Mouse (Mus musculus): ENCODE data around the gene Uevld.
A peak's percentile ranks its signal among the peaks of the same experiment; 100 is the strongest.
"Not testable (repeated sequence)": the region's sequence is repeated elsewhere in the genome, so short reads cannot be mapped to it uniquely, and the experiment has no call there.

Gene Uevld

DNA sequence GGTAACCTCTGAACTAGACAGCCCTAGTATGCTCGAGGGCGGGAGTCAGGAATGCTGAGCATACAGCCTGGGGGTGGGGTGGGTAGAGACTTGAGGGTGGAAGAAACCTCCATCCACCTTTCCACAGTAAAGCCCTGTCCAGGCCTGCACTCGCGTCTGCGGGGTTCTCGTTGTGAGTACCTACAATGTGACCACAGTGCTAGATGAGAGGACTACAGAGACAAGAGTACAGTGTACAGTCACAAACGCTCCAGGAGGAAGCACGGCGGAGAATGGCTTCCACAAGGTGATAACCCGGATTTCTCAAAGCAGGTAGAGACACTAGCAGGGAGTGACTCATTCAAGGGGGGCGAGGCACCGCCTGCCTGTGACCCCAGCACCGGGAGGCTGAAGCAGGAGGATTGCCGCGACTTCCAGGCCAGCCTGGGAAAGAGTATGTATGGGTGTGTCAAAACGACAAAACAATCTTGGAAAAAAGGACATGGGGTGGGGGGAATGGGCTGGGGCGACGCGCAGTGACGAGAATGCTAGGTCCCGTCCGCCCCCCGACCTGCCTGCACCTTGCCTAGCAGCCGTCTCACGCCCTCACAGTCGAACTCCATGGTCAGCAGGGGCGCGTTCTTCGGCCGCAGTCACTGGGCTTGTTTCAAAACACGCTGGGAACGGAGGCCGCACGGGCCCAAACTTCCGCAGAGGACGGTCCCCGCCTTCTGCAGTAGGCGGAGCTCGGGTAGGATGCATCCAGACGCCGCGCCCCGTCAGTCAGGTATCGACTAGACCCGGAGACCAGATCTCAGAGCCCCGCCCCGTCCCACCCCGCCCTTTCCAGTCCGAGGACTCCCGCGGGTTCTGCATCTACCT is at the start of gene Uevld:
Gene Uevld, minus strand, starts transcription at position 697 of the 861 bp plus-strand sequence.
- peak; percentile 93 for DNase-seq (ENCODE audit: low spot score)

DNA sequence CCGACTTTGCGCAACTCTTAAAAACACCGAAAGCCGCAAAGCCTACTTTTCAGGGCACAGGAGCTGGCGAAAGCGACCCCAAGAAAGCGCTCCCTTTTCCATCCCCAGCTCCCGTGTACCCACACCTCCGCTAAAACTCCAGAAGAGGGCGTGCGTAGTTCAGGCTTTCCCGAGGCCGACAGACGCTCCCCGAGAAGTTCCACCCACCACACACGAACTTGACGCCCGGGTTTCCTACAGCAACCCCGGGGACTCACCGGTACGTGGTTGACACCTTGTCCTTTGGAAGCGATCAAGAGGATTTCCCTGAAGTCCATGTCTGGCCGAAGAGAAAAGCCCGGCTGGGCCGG is 49.5 kb upstream of the Uevld start:
- no peak for DNase-seq (ENCODE audit: low spot score)

DNA sequence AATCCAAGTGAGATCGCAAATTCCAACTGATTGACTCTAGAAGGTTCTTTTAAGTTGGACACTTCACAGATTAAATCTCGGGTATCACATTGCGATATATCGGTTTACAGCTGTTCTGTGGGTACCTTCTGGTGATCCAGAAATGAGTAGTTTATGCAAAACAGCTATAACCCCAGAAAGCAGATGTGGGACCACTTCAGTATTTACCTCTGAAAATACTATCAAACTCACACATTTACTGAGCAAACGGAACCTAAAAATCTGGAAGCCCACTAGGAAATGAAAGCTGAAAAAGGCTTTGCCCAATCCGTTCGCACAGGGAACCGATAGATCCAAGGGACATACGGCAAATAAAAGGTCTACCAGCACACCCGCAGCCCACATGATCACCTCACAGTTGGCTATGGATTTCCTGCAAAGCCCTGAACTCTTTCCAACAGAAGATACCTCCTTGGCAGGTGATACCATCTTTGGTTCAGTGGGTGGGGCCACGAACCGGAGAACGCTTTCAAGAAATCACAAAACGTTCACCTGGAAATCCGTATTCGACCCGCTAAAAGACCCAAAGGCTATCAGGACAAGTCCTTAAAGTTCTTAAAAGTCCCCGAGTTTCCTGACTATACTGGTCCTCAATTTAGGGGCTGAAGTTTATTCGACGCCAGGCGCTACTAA is 48.9 kb upstream of the Uevld start:
- no peak for DNase-seq (ENCODE audit: low spot score)

DNA sequence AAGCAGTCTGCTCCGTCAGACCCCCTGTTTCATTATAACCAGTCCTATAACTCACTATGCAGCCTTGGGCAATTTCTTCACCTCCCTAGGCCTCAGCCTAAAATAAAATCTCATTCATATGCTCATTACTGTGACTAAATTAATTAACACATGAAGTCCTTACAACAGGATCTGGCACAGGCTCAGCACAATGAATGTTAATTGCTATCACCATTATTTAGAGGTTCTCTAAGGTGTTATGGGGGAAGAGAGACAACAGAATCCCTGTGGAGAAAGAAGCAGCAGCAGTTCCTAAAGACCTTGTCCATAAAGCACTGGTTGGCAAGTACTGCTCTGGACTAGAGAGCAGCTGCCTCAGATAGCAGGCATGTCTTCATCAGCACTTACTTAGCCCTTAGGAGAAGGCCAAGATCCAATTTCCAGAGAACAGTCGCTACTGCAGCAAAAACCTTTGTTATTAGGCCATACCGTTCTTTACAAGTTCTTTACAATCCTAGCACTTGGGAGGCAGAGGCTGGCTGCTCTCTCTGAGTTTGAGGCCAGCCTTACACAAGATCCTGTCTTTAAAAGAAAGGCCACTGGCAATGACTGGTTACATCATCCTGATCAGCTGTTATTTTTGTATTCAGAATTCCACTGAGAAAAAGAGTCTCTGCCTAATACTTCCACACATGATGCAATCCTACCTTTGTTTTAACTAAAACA is 45.2 kb upstream of the Uevld start:
- DNase-seq (ENCODE audit: low spot score) = no peak

DNA sequence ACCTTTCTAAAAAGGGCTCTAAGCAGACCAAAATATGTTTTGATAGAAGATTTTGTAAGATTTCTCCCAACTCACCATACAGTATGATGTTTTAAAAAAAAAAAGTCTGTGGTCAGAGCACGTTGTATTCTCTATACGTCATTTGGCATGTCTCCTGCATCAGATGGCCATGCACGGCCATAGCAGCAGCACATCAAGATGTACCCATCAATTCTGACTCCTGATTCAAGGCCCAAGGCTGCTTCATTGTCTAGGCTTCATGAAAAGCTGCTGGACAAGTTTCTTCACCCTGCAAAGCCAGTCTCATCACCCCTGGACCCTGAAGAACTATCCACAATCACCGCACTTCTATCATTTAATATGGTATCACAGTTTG is 43.6 kb upstream of the Uevld start:
- DNase-seq (ENCODE audit: low spot score) = no peak

DNA sequence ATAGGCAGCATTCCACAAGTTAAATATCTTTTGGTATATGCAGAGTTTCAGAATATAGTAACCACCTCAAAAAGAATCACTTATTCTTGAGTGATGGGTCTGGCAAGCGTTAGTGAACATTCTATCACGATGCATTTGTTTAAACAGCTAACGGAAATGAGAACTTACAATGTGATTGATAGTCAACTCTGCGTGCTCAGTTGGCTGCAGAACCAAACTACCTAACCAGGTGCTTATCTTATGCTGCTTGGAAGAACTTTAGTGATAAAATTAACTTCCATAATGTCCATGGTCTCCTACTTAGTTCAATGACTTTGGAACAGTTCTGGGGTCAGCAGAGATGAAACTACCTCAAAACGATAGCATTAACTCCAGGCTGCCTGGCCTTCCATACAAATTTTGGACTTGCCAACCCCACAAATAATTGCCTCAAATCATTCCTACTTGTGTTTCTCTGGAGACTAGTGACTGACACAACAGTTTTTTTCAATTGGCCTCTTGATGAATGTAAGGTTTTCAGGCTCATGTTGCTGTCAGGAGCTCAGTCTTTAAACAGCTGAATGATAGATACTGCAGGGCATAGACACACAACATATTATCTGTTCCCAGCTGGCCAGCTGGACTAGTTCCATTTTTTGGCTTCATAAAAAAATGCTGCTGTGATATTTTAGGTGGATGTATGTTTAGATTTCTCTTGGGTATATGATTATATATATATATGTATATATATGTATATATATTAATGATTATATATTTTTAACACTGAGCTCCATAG is 43.0 kb upstream of the Uevld start:
- DNase-seq (ENCODE audit: low spot score) = no peak

DNA sequence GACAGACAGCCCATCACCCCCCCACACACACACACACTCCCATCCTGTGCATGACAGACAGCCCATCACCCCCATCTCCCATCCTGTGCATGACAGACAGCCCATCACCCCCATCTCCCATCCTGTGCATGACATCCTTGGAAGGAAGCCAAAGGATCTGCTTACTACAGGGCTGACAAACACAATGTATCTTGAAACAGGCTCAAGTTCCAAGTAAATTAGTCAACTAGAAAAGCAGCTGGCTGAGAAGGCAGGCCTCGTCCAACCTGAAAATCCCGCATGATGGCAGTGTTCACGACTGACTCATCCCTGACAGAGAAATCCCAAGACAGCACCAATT is 42.3 kb upstream of the Uevld start:
- no peak for DNase-seq (ENCODE audit: low spot score)

DNA sequence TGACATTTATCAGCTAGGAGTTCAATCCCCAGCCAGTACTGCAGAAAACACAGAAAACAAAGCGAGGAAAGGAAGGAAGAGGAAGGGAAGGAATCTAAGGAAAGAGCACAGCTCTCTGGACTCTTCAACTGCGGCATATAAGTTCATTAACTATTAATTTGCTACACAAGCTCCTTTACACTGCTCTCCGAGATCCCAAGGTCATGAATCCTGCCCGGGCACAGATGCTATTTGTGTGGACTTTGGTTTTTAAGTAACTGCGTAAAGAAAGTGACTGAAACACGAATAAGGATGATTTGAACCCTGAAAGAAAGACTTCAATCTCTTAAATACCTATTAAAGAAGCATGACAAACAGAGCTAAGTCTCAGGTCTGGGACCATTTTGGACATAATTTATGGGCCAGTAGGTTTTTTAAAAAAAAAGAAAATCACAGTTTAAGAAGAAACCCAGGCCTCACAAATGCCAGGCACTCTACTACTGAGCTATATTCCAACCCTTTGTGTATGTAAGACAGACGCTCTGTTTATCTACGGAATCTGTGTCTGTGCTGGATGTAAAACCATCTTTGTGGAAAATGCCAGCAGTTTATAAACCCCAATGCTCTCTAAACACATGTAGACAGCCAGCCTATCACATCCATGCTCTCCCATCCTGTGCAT is 41.8 kb upstream of the Uevld start:
- DNase-seq (ENCODE audit: low spot score) = no peak

DNA sequence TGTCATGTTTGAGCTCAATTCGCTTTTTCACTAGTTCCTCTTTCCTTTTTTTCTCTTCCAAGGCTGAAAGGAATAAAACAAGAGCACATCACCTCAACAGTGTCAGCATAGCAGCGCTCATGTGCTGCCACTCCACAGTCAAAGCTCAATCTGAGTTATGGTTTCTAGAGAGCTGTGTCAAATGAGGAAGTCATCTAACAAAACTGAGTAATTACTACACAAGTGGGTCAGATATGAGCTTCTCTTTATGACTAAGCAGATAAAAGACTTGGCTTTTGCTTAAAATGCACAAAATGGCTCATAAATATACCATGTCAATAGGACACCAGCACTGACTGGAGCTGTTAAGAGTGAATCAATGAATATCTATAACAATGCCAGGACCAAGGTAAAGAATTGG is 40.6 kb upstream of the Uevld start:
- DNase-seq (ENCODE audit: low spot score) = no peak

DNA sequence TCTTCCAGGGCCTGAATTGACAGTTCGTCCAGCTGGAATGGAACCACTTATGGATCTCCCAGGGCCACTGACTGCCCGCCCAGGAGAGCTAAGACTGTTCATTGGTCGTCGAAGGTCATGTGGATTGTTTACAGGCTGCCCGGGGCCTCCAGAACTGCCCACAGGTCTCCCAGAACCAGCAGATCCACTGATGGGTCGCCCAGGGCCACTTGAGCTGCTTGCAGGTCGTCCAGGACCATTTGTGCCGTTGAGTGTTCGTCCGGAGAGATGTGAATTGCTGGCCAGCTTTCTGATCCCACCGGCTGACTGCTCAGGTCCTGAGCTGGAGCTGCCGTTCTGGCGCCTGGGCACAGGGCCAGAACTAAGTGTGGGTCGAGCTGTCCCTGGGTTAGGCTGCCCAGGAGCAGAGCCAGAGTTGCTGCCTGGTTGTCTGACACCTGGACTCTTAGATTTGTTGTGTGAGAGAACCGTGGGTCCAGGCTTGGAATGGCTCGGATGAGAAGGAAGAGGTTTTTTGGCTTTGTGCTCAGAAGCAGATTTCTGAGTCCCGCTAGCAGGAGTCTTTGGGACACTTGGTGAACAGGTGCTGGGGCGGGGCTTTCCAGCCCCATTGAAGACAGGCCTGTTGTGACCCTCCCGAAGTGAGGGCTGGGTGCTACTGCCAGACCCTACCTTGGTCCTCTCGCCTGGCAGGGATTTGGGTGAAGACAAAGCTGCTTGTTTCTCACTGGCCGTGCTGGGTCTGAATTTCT is 39.5 kb upstream of the Uevld start:
- no peak for DNase-seq (ENCODE audit: low spot score)

DNA sequence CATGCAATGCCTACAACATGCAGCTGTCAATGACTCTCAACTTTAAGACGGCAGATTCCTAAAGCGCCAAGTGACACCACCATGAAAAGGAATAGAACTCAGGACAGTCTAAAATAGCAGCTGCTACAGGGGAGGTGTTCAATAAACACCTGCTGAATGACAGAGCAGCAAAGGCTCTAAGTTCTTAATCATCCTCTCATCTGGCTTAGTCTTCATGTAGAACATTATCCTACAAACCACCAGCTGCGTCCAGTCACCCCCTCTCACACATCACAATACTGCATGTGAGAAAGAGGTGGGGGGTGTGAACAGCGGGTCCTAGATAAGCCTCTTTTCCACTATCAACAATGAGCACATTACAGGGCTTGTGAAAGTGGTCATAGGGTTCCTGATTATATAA is 38.7 kb upstream of the Uevld start:
- DNase-seq (ENCODE audit: low spot score) = no peak

DNA sequence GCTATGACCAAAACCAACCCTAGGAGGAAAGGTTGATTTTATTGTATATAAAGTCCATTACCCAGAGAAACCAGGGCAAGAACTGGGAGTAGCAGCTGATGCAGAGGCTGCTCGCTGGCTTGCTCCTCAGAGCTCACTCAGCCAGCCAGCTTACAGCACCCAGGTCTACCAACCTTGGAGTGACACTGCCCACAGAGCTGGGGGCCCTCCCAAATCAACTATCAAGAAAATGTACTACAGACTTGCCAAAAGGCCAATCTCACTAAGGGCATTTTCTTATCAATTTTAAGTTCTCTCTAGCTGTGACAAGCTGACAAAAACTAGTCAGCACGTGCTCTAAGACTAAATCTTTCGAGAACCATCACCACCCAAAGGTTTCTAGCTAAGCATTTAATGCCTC is 37.2 kb upstream of the Uevld start:
- no peak for DNase-seq (ENCODE audit: low spot score)

DNA sequence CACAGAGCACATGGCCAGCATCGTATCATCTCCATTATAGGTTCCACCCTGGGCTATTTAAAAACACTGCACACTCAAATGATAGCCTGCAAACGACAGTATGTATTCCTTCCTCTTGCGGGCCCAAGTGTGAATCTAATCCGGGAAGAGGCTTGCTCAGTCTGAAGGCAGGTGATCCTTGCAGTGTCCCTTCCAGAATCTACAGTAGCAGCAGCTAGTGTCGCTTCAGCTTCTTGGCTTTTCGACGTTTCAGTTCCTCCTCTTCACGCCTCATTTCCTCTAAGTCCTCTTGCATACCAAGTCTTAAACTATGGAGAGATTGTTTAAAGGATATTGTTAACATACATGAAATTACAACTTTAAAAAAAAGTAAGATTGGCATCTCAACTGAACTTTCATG is 34.8 kb upstream of the Uevld start:
- DNase-seq (ENCODE audit: low spot score) = no peak

DNA sequence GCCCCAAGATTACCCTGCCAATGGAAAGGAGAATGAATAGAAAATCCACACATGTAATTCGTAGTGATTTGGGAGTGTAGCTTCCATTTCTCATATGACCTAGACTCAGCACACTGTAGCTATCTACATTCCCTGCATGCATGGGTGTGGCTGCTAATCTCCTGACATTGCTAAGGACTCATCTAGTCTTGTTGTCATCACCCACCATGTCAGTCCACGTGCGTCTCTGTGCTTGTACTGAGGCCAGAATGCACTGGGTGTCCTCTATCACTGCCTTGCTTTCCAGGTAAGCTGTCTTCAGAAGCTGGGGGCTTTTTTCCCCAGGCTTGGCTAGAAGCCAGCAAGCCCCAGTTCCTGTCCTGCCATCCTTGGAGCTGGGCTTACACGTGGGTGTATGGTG is 31.1 kb upstream of the Uevld start:
- not testable (repeated sequence) for DNase-seq (ENCODE audit: low spot score)

DNA sequence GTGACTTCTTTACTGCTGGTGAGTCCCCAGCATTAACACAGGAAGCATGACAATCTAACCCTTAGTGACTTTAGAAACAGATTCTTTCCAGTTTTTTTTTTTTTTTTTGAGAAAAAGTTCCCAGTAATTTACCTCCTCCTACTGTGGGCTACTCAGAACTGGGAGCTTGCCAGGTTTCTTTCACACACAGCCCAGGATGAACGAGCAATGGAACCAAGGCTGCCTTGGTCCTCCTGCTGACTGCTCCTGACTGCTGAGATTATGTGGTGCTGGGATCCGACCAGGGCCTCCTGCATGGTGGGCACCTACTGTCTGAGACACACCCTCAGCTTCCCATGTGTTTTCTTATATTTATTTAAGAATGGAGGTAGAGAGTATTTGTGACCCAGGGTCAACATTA is 28.7 kb upstream of the Uevld start:
- no peak for DNase-seq (ENCODE audit: low spot score)

DNA sequence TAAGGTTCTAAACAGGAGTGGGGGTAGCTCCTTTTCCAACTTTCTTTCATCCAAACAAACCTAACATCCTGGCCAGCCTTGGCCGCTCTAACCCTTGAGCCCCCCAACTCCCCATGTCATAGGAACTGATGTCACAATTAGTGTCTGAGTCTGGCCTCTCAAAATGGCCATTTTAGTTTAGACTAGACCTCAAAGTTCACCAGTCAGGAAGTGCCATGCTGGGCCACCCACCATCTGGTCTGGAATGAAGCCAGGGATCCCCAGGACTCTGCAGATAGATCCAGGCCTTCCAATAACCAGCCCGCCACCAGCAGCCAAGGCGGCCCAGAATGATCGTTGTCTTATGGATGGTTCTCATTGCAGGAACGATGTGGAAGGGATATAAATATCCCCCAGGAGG is 28.3 kb upstream of the Uevld start:
- DNase-seq (ENCODE audit: low spot score) = no peak

DNA sequence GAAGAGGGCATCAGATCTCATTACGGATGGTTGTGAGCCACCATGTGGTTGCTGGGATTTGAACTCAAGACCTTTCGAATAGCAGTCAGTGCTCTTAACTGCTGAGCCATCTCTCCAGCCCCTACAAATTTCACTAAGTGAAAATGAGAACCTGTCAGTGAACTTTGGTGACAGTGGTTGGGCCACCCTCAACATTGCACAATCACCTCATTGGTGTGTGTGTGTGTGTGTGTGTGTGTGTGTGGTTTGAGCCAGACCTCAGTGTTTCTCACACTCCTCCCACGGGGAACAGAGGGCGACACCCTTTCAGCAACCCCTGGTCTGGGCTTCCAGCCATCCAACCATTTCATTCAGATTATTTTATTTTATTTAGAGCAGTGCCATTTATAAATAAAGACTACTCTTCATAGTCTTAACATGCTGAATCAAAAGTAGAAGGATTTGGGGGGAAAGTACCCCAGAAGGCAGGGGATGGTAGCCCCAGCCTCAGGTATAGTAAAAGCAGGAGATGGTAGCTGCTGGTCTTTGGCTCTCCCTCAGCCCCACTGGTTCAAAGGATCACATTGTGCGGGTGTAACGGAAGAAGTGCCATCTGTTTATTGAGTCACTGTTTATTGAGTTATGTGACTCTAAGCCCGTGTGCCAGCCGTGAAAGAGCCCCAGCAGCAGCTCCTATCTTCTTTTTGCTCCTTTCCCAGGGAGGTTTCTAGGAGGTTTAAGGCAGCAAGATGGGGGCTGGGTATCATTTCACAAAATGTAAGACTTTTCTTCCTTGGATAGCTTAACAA is 27.6 kb upstream of the Uevld start:
- DNase-seq (ENCODE audit: low spot score) = no peak

DNA sequence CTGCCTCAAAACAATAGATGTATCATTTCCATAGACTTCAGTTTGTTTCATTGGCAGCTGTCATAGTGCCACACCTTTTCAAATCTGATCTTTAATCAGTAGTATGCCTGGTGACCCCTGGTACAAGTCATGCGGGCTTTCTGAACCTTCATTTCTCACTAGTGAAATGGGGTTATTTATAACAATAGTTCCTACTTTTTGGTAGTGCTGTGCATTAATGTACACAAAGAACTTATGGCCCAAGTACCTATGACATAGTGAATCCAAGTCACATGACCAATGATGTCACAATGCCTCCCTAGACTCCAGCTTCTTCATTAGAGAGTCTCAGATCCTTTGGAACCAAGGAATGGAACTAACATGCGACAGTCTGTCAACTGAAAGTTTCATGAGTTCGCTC is 25.0 kb upstream of the Uevld start, which contains the start of gene Gm9999:
Gene Gm9999, plus strand, starts transcription at position 301 of the 400 bp plus-strand sequence.
- no peak for DNase-seq (ENCODE audit: low spot score)

DNA sequence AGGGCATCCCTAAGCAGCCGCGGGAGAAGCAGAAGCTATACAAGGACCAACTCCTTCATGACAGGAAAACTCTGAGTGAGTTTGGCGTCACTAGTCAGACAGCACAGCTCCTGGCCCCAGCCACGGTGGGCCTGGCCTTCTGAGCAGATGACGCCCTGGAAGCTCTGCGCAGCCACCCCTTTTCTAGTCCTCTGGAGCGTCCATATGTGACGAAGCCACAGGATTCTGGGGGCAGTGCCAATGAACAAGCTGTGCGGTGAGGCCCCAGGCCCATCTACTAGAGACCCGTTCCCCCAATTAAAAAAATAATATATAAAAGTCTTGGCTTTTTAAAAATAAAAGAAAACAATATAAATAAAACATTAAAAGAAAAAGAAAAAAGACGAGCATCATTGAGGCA is 17.1 kb upstream of the Uevld start:
- no peak for DNase-seq (ENCODE audit: low spot score)

DNA sequence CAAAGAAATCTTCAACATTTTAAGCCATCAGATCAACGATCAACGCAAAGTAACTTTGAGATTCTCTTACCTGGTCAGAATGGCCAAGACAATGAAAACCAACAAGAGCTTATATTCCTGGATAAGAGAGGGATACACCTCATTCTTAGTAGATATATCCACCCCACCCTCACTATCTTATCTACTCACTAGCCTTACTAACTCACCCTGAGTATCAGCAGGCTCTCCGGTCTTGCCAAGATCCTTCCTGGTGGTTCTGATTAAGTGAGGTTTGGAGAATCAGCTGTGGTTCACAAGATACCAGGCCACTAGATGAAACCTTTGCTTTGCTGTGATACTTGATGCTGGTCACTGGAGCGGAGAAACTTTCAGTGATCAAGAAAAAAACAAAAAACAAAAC is 16.3 kb upstream of the Uevld start:
- no peak for DNase-seq (ENCODE audit: low spot score)
